Mouse (Mus musculus): ENCODE measurements at regions not wholly inside any gene's neighbourhood (a gene's known extent, or its start where the extent isn't known, plus 50 kb on each side); places are given as distances from the start of the nearest gene placed in this dataset.
A peak's percentile ranks its signal among the peaks of the same experiment; 100 is the strongest.

DNA sequence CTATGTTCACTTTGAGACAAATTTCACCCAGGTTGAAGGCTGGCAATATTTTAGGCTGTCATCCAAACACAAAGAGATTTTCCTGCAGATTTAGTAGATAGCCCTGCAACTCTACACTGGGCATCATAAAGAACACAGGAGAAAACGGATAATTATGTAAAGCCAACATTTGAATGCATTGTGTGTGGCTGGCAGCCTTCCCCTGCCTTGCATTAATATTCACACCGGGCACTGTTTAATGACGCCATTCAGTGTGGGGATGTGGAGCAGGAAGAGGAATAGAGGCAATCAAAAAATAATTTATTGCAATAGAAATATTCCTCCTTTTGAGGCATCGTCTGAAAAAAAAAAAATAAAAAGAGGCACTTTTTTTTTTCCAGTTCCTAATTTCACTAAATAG, 105.7 kb downstream of the Samd5 start:
- no peak for DNase-seq

DNA sequence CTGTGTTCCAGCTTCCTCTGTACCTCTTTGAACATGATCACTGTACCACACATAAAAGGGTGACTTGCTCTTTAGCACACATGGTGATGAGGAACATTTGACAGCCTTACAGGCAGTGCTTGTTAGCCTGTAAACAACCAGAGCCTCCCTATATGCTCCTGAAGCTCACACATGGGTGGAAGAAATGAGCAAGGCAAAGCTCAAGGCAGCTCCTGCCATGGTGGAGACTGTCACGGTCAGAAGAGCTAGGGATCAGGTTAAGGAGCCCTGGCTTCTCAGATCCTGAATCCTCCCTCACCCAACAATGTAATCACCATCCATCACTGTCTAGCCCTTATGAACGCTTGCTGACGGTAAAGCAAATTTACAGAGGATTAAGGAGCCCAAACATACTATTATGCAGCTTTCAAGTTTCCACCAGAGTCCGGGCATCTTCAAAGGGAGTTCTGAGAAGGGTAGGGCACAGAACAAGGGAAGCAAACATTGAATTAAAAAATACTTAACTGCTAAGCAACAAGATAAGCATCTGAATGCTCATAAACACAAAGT, 117.4 kb downstream of the Samd5 start:
- DNase-seq: no peak

DNA sequence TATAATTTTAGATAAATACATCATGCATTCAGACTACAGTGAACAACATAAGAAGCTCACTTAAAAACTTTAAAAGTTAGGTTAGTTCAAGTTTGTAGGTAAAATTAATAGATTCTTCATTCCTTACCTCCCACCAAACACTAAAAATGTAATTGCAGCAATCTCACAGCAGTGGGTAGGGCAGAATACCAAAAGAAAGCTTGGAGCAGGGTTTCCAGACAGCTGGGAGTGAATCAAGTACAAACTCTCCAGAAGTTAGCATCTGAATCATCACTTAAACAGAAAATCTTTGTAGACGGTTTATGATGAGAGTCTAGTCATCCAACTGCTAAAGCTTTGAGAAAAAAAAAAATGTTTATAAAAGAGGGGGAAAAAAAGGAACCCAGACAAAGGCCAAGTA, 117.9 kb downstream of the Samd5 start:
- no peak for DNase-seq

DNA sequence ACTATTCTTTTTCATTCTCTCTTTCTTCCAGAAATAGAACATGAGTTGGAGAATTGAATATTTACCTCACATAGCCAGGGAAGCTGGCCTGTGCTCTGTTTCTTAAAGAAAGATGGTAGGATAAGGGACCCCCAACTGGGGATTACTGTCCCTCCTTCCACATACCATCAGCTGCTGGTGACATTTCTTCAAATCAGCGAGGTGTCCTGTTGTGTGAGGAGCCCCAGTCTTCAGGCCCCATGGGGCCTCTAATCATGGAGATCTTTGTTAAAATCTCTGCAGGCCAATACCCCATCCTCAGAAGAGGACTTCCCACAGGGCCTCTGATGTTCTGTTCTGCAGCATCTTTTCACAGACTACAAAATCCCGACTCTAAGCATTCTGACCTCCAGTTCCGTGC, 121.1 kb downstream of the Samd5 start:
- DNase-seq: no peak

DNA sequence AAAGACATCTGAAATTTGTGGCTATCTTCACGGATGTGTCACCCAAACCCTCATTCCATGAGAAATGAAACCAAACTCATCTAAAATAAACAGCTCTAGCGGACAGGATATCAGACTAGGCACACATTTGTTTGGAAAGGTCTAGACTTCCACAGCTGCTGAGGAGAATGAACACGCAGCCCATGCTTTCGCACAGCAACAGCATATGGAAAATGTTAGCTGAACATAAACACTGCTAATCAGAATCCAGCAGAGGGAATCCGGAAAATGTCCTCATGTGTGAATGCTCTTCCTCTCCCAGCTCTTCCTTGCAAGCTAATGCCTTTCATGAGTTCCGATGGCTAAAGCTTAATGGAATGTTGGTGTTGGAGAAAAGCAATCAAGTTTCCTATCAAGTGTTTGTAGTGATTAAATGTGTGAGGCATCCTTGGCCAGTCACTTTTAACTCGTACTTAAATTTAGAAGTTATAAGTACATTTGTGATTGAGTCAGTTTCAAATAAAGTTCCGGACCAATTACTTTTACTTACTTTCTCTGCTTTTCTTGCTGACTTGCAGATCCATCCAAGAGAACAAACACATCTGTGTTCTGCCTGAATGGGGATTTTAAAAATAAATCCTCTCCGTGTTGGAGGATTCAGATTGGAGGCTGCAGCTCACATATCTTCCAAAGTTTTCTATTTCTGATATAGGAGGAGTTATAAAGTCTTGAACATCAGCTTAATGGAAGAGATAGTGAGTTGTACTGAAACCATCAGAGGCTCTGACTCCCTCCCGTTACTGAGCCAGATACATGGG, 124.9 kb downstream of the Samd5 start:
- no peak for DNase-seq

DNA sequence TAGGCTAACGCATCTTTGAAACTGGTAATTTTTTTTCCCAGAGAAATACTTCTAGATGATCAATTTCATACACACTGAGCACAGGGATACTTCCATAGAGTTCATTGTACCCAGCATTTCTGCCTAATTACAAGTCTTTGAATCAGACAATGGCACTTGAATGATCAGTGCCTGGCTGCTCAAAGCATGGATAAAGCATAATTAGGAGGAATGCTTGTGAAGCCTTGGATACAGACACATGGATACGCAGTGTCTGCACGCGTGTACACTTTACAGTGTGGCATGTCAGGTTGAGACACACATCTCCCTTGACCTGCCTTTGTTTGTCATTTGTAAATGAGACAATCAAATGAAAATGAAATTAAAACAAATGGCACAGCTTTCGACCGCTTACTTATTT, 129.2 kb downstream of the Samd5 start:
- no peak for DNase-seq

DNA sequence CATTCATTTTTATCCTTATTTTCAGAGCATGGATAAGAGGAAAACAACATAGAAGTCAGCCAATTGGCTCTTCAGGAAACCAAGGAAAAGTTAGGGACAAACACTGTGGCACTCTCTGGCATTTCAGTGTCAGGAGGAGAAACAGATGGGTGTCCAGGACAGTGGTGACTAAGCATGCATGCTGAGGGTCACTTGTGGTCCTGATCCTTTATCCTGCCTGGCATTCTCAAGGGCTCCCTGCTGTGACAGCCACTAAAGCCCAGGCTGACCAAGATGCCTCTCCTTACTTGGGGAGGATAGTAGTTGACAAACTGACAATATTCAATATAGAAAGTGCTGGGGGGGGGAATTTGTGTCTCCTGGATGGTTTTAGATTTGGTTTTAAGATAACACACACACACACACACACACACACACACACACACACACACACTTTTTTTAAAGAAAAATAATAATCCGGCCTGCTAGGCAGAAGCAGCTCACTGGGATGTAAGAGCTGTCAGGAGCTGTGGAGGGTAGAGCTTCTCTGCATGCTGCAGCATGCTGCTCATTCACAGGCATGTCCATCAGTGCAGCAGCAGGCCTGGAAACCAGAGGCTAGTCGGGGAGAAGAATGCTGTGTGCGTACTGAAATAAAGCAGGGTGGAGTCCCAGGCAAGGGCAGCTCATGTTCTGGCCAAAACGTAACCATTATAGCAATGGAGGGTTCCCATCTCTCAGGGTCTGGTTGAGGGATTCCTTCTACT, 130.8 kb downstream of the Samd5 start:
- no peak for DNase-seq

DNA sequence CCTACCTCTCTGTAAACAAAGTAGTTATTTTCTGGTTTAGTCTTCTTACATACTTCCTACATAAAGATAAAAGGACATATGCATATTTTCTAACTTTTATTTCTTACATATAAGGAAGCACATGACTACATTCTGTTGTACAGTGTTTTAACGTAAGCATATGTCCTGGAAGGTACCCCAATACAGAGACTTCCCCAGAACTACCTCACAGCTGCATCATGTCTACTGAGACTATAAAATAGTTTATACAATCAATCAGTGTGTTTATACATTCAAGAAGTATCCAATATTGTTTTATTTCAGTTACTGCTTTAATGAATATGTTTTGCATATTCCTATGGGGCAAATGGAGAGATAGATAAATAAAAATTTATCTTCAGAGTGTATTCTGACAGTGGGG, 133.4 kb downstream of the Samd5 start:
- DNase-seq: no peak

DNA sequence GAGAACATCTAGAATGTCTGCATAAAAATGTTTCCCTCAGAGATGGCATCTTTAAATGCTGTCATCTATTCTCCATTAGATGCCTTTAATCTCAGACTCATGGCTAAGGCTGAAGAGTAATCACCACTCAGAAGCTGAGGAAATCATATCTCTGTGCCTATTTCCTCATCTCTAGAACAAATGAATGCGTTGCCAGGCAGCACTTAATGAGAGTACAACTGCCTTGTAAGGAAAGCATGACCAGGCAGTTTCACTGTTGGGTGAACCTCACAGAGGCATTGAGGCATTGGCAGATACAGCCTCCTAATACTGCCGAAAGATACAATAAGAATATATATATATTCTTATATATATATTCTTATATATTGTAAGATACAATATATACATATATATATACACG, 137.3 kb downstream of the Samd5 start:
- DNase-seq: no peak

DNA sequence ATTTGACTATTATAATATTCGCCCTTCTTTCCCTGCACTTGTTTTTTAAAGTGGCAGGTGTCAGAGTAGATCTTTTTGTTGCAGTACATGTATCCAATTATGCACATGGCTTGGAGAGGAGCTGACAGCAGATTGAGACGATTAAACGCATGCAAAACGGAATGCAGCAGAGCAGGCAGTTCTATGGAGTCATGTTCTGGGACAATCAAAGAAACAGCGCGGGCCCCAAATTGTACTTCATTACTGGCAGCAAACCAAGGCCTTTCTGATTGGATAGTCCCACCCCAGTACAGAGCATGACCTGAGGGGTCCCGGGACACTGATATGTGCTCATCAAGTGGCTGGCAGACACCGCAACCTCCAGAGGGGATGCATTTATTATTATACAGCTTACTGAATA, 140.5 kb downstream of the Samd5 start:
- no peak for DNase-seq

DNA sequence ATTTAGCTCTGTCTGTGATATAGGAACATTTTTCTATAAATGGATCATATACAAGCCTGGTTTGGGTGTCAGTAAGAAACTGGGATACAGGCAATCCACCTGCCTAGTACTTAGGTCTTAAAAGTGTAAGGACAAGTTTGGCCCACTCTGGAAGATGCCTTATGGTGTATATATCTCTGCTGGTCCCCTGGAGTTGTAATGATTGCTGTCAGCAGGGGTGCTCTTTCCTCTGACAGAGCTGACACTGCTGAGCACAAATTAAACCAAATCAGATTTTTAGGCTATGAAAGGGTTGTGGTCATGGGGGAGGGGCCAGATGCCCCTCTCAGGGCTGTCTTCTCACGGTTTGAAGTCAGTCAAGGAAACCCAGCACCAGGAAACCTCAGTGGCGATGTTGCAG, 141.7 kb downstream of the Samd5 start:
- DNase-seq: no peak

DNA sequence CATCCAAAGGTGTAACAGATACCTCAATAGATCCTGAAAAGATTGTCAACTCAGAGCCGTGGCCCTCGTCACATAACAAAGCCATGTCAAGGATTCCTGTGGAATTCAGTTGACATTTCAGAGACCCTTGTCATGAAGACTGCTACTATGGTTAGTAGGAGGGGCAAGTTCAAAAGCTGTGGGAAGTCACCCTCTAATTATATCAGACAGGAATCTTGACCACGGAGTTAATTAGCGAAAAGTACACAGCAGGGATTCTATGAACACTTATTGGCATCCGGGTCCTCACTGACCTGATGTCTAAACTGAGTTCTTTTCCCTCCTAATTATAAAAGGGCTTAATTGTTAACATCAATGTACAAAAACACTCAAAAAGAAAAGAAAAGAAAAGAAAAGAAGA, 143.1 kb downstream of the Samd5 start:
- no peak for DNase-seq

DNA sequence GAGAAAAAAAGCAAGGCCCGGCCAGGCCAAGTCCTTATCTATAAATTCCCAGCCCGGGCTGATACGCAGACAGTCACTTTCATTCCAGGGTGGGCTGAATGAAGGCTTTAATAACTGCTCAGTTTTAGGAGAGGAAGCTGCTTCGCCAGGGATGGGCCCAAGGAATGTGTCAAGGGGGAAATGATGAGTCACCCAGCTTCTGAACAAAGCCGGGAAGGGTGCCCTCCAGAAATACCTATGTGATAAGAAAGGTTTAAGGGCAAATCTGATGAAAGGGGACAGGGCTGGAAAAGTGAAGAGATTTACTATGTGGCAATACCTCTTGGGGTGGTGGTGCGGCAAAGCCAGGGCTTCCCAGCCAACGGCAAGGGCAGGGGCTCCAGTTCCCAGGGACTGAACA, 145.6 kb downstream of the Samd5 start:
- peak; percentile 13 to 21 for DNase-seq

DNA sequence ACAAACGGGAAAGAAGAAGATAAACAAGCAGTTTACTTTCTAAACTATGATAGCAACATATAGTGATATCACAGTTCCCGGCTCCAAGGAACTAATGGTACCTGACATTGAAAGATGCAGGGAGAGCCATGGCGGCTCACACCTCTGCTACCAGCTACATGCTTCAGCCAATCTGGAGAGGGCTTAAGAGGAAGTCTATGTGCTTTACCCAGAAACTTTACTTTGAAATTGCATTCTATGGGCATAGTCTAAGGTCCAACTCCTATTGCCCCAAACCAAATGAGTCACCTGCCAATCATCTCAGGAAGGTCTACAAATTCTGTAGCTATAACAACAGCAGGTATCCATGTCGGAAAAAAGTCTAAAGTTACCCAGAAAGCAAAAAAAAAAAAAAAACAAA, 146.9 kb downstream of the Samd5 start:
- no peak for DNase-seq

DNA sequence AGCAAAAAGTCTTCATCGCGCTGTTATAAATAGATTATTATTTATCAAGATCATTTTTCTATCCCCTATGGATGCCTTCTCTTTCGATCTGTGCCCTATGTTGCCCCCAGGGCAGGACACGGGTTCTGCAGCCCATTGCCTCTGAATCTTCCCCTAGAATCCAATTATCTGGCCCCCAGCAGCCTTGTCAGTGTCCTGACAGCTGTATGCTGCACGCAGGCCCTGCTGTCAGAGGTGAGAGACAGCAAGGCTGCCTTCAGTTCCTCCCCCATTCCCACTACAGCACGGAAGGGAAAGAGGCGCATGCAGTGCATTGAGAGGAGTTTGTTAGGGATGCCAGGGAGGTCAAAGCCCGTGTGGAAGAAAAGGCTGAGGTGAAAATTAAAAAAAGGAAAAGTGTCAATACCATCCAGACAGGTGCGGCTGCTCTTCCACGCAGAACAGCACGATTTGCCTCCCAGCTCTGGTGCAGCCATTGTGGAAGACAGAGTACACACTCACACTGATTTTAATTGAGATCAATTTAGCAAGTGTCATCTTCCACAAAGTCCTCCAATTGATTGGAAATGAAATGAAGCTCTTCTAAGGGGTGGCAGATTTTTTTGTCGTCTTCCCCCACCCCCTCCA, 165.1 kb downstream of the Samd5 start:
- no peak for DNase-seq

DNA sequence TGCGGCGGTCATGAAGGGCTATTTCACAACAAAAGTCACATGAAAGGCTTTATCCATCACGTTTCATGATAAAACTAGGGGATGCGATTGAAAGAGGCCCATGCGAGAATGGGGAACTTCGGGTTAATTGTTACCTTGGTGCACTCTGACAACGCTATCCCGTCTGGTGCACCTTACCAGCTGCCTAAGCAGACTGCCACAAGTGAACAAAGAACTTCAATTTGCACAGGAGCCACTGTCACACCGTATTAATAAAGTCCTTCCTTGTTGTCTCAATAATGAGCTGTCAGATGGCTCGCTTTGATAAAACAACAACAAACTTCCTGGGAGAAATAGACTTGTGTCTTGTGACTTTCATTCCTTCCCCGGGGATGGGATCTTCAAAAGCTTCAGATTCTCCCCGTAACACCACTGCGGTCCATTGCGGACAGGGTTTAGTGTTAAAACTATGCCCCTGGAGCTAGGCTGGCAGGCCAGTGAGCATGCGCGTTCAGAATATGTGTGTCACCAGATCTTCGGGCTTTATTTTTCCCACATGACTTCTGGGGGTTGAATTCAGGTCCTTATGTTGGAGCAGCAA, 165.8 kb downstream of the Samd5 start:
- DNase-seq: no peak

DNA sequence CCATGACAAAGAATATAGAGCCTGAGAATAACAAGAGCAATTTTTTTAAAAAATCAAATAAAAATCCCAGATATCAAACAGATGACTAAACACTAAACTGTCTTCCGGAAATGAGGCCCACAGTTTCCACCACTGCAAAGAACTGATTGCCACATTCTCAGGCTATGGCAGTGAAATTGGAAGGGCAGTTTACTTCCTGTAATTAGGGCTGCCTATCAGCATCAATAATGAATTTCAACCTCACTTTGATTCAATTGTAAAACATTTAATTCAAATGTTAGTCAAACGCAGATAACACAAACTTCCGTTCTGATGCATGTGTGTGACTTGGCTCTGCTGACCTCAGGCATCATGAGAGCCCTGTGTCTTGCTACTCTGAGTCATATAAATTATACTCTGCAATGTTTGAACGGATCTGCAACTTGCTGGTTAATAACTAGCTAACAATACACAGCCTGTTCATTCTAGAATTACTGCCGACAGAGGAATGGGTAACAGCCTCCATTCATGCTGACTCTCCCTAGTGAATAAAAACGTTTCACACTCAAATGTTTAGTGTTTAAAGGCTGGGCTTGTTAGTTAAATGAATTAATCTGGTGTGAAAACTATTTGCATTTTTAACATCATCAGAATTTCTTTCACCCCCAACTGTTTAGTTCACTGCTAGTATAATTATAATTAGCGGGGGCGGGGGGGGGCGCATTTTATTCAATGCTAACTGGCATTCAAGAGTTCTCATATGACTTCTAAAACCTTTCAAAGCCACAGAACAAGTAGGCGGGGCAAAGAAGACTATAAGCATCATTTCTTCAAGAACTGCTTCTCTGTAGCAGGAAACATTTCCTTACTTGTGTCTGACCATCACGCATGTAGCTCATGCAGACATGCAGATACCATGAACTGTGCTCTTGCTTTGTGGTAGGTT, 171.2 kb downstream of the Samd5 start:
- DNase-seq: no peak

DNA sequence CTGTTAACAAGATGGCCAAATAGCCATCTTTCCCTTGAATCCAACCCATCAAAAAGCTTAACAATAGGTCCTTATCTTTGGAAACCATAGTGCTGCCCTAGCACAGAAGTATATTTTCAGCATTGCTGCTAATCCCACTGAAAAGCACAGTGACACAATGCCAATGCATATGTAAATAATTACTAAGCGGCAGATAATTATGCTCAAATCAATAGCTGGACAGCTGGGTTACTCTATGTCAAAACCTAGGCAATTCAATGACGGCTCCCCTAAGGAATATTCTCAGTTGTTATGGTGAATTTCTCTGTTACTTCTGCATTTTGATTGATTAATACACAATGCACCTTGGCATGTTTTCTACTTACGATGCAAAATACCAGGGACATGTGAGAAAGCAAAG, 176.5 kb downstream of the Samd5 start:
- DNase-seq: no peak

DNA sequence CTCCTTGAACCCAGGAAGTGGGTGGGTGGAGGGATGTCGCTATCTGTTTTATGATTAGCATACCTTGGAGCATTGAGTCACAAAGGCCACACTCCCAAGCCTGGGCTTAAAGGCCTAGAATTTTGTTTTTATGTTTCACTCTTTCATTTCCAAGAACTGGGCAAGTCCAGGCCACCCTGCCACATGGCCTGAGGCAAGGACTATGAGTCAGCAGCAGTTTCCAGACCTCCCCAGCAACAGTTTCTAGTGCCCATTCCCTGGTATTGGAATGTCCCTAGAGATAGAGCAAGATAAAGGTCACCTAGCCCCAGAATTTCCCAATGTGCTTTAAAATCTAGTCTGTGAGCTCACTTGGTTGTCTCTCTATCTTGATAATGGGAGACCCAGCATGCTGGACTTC, 178.0 kb downstream of the Samd5 start:
- no peak for DNase-seq

DNA sequence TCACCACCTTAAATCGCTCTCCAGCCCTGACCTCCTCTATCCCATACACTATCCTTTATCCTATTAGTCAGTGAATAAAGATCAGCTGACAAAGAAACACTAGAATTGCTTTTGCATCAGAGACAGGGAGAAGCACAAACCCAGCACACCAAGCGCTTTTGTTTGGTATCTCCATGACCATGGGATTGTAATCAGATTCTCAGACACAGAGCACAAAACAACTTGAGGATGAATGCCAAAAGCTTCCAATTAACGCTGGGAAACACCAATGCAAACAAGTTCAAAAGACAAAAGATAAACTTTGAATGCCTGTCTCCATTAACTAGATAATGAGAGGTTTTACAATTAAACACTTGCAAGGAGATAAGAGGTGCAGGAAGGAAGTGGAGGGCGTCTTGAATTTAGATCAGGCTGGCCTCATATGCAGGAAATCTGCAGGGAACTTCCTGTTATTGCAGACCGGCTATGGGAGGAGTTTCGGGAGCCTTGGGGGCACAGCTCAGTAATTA, 179.8 kb downstream of the Samd5 start:
- peak; percentile 42 to 82 for DNase-seq

DNA sequence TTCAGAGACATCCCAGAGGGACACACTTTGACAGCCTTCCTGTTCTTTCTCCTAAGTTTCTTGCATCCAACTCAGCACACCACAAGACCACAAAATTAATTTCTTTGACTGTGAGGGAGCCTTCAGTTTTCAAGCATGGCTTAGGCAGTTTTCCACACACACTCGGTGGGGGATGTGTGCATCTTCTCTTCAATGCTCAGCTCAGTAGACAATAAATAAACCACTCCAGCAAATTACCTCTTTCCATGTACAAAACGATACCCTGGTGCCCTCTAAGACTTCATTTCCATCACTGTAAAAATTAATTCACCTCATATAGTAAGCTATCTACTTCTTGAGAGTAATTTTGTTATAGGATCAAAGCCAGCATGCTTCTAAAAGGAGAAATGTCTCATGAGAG, 184.6 kb downstream of the Samd5 start:
- DNase-seq: no peak

DNA sequence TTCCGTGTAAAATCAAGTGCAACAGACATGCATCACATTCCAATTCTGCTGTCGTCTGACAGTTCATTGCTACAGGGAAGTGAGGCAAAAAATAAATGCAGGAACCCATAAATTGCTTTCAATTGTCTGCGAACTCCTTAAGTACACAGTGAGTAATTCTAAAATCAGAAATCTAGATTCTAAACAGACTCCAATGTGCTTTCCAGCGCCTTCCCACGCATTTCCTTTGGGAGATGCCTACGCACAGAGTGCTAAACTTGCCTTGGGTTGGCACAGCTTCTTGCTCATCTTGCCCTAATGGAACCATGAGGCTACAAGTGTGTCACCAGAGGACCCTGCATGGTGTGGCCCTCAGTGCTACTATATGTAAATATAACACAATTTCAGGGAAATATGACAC, 212.6 kb downstream of the Samd5 start:
- DNase-seq: no peak
